Mouse (Mus musculus) lung, postnatal 0 days (tissue): ENCODE measurements around the gene Mier1. TPM values are rescaled to one million over a fixed set of nuclear protein-coding genes. Genes with fewer than 3 reads are reported as not detected.
A peak's percentile ranks its signal among the peaks of the same experiment; 100 is the strongest.

Source experiments
- ATAC-seq: fragments of 200-750 bp; cut with Nextera tagmentation; 2 replicates; pipeline ENCODE4 v1.8.0; 2017; ENCODE audit warnings: moderate library complexity
- DNase-seq: peaks from one replicate; pipeline ENCODE4 v3.0.0-alpha.2; 2016; ENCODE audit warnings: low spot score
- H3K27ac ChIP-seq: fragments of 300-500 bp; sonication (generic); 2 replicates; pipeline ENCODE4 v1.5.1; 2014; ENCODE audit warnings: antibody characterized with exemption, mild to moderate bottlenecking, low read length, mixed read lengths
- H3K27me3 ChIP-seq: fragments of 300-500 bp; sonication (generic); replicated peaks from 2 replicates; pipeline ENCODE4 v1.6.1; 2014; ENCODE audit warnings: low read length, mixed read lengths; ENCODE audit not compliant: insufficient read depth
- H3K36me3 ChIP-seq: fragments of 300-500 bp; sonication (generic); 2 replicates; pipeline ENCODE4 v1.6.1; 2014; ENCODE audit warnings: low read length, mixed read lengths; ENCODE audit not compliant: insufficient read depth
- H3K4me1 ChIP-seq: fragments of 300-500 bp; sonication (generic); 2 replicates; pipeline ENCODE4 v1.6.1; 2014; ENCODE audit warnings: antibody characterized with exemption, low read depth, low read length, mixed read lengths; ENCODE audit not compliant: insufficient read depth
- H3K4me2 ChIP-seq: fragments of 300-500 bp; sonication (generic); replicated peaks from 2 replicates; pipeline ENCODE4 v1.6.1; 2014; ENCODE audit warnings: low read depth, mild to moderate bottlenecking, low read length, moderate library complexity, mixed read lengths
- H3K4me3 ChIP-seq: fragments of 300-500 bp; sonication (generic); 2 replicates; pipeline ENCODE4 v1.5.1; 2014; ENCODE audit warnings: low read depth, low read length
- H3K9ac ChIP-seq: fragments of 300-500 bp; sonication (generic); replicated peaks from 2 replicates; pipeline ENCODE4 v1.6.1; 2014; ENCODE audit warnings: low read depth, mild to moderate bottlenecking
- H3K9me3 ChIP-seq: fragments of 300-500 bp; sonication (generic); 2 replicates; pipeline ENCODE4 v1.6.1; 2016; ENCODE audit warnings: low read length, mixed read lengths
- CTCF ChIP-seq: IDR thresholded peaks from 2 replicates; pipeline ENCODE4 v1.5.1; 2016; ENCODE audit warnings: antibody characterized with exemption, mild to moderate bottlenecking
- EP300 ChIP-seq: IDR thresholded peaks from 2 replicates; pipeline ENCODE4 v1.6.1; 2016; ENCODE audit warnings: antibody characterized with exemption, mild to moderate bottlenecking, control low read depth
- WGBS: fragments of 180-500 bp; shearing (Covaris S2); extraction: QIAGEN DNeasy Blood & Tissue Kit; methylation state at CpG from one replicate; pipeline ENCODE4 v1.1.7; 2014; 5-methylcytosine and 5-hydroxymethylcytosine counted together
- polyA plus RNA-seq: library from polyadenylated mRNA; unstranded; fragments of >200 nt; fragmentation: Nextera tagmentation; extraction: Ambion mirVana; gene quantifications from 2 replicates; pipeline ENCODE4 v1.2.1, GENCODE M21; 2015

Mier1 gene
- polyA plus RNA-seq, 1 experiment from 2014 or later: 47.1 TPM

DNA sequence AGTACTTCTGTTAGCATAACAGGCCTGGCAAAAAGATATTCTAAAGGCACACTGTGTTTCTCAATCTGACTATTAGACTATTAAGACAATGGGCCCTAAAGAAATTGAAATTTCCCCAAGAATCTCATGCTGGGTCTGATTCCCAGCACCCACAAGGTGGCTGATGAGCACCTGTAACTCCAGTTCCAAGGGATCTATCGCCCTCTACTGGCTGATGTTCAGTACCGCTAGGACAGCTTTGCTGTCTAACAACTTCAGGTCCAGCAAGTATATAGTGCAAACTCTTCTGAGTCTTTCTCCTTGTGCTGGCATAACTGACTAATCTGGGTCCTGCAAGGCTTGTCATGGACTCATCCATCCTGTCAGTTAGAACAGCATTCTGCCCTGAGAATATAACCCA is 78.2 kb downstream of the Mier1 start:
- 85% methylated on average over 2 of the region's 2 CpGs for WGBS
- Histone ChIP-seq H3K4me3 (no peak overlapping the region), H3K9me3 (no peaks in the 10 kb centered on the region), H3K4me1 (no peaks in the 10 kb centered on the region), H3K27ac (no peak overlapping the region), H3K4me2 (no peak overlapping the region), H3K9ac (no peak overlapping the region), H3K36me3 (peaks cover 12% of the 10 kb centered on the region; the same call in 1 of the 2 replicates), H3K27me3 (no peaks in the 10 kb centered on the region)
- ATAC-seq: no peak
- no peak for TF ChIP-seq EP300
- TF ChIP-seq CTCF: peak; percentile 45
- no peak for DNase-seq

DNA sequence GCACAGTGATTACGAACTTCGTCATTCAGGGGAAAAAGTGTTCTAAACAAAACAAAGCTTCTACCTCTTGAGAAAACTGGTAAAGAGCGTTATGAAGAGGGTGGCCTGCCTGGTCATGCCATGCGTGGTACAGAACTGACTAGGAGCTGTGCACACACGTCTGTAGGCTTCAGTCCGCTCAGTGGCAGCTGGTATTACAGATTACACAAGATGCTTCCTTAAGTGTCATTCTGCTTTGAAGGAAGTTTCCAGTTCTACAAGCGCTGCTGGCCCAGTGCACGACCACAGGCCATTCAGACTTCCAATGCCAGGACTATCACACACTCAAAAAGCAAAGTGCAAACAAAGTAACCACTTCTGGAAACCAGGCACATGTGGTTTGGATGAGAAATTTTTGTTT is 83.2 kb downstream of the Mier1 start:
- 50% methylated on average over 8 of the region's 8 CpGs for WGBS
- DNase-seq: peak; percentile 68
- peaks cover 12% of the 10 kb centered on the region; the same call in 1 of the 2 replicates for H3K36me3 ChIP-seq

DNA sequence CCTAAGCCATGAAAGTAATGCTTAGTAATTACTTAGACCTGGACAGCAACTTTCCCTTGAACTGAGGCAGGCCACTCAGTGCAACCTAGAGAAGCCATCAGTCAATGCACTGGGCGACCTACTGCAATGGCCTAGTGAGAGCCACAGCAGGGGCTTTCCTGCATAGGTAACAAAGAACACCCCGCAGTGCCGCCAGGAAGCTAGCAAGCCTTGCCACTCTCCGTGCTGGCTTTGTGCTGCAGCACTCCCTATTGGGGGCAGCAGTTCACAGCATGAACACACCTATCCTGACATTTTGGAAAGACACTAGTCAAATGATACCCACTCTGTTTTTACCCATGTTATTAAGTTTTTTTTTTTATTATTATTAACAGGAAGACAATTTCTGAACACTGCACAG is 84.9 kb downstream of the Mier1 start:
- Histone ChIP-seq H3K4me2 (no peak overlapping the region), H3K27me3 (no peaks in the 10 kb centered on the region), H3K9me3 (no peaks in the 10 kb centered on the region), H3K27ac (no peak overlapping the region), H3K36me3 (peaks cover 12% of the 10 kb centered on the region; the same call in 1 of the 2 replicates), H3K4me3 (no peak overlapping the region), H3K9ac (no peak overlapping the region), H3K4me1 (no peaks in the 10 kb centered on the region)
- DNase-seq: no peak
- no peak for TF ChIP-seq CTCF
- no peak for TF ChIP-seq EP300
- WGBS: 66% methylated on average over 4 of the region's 4 CpGs
- no peak for ATAC-seq

More for the DNA sequence above, 83.2 kb downstream of the Mier1 start:
- Histone ChIP-seq H3K4me2 (no peak overlapping the region), H3K27me3 (no peaks in the 10 kb centered on the region), H3K27ac (no peak overlapping the region), H3K9ac (no peak overlapping the region), H3K4me1 (no peaks in the 10 kb centered on the region), H3K4me3 (no peak overlapping the region), H3K9me3 (no peaks in the 10 kb centered on the region)
- ATAC-seq: peak; percentile 89
- TF ChIP-seq CTCF: no peak
- no peak for TF ChIP-seq EP300

DNA sequence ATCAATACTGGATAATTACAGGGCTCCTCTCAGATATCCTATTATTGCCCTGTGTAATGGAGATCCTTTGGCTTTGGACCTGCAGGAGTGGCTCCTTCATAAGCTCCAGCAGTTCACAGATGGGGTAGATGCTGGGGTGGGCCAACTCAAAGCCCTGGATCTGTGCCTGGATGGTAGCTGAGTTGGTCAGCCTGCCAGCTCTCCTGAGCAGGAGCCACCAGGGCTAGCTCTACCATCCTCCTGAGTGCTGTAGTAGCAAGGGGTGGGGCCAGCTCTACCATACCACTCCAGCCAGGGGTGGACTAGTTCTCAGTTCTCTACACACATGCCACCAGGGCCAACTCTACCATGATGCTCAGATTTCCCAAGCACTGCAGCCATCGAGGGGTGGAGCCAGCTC is 85.9 kb downstream of the Mier1 start:
- Histone ChIP-seq H3K27me3 (no peaks in the 10 kb centered on the region), H3K9ac (no peak overlapping the region), H3K4me2 (no peak overlapping the region), H3K4me3 (no peak overlapping the region), H3K36me3 (peaks cover 12% of the 10 kb centered on the region; the same call in 1 of the 2 replicates), H3K9me3 (no peaks in the 10 kb centered on the region), H3K4me1 (no peaks in the 10 kb centered on the region), H3K27ac (no peak overlapping the region)
- TF ChIP-seq EP300 (no peak), CTCF (no peak)
- ATAC-seq (no peak), DNase-seq (no peak)
- WGBS: 84% methylated on average over 1 of the region's 1 CpGs

DNA sequence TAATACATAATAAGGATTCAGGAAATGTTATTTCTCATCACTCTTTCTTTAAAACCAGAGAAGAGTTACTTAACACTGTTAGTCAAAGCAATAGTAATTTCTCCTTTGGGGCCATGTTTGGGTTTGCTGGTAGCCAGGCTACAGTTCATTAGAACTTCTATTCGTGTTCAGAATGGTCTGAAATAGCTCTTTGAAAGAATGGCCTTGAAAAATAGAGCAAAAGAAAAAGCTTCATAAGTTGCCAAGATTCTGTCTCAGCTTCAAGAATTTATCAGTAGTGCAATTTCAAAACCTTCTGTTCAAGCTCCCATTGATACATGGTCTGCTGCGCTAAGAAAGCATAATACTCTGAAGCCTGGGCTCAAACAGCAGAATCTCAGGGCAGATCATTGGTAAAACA is 89.5 kb downstream of the Mier1 start:
- H3K9ac ChIP-seq: no peak overlapping the region
- no peaks in the 10 kb centered on the region for H3K9me3 ChIP-seq
- TF ChIP-seq CTCF (no peak), EP300 (no peak)
- 72% methylated on average over 2 of the region's 2 CpGs for WGBS
- H3K4me2 ChIP-seq: no peak overlapping the region
- ATAC-seq (no peak), DNase-seq (no peak)
- H3K36me3 ChIP-seq: peaks cover 9% of the 10 kb centered on the region; the same call in 1 of the 2 replicates
- H3K27me3 ChIP-seq: no peaks in the 10 kb centered on the region
- H3K4me3 ChIP-seq: no peak overlapping the region
- no peaks in the 10 kb centered on the region for H3K4me1 ChIP-seq
- no peak overlapping the region for H3K27ac ChIP-seq

DNA sequence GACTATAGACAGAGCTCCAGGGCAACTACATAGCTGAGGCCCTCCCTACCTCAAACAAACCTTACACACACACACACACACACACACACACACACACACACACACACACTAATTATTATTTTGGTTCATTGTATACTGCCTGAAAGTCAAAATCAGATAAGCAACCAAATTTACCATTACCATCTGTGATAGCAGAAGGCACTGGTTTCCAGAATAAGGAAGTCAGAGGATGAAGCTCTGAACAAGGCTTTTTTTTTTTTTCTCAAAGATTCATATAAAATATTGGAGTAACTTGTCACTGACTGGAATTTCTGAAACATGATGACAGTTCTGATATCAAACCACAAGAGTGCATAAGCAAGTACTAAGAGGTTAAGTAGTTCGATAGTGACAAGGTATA is 94.4 kb downstream of the Mier1 start:
- WGBS: 78% methylated on average over 1 of the region's 1 CpGs
- TF ChIP-seq CTCF (no peak), EP300 (no peak)
- H3K4me2 ChIP-seq: no peak overlapping the region
- H3K36me3 ChIP-seq: peaks cover 9% of the 10 kb centered on the region; the same call in 1 of the 2 replicates
- no peak overlapping the region for H3K27ac ChIP-seq
- no peak for DNase-seq
- no peak for ATAC-seq
- H3K9ac ChIP-seq: no peak overlapping the region
- H3K9me3 ChIP-seq: no peaks in the 10 kb centered on the region
- no peak overlapping the region for H3K4me3 ChIP-seq
- no peaks in the 10 kb centered on the region for H3K27me3 ChIP-seq
- H3K4me1 ChIP-seq: peaks cover 1% of the 10 kb centered on the region
